Mouse (Mus musculus): ENCODE measurements around the gene Tbc1d1. TPM values are rescaled to one million over a fixed set of nuclear protein-coding genes. Genes with fewer than 3 reads are reported as not detected.

Gene Tbc1d1
- total RNA-seq, 2 experiments from 2014 or later = 29.1 to 29.9 TPM

GRCm38 (mm10) chr5:64160705-64161391, 4.7 kb downstream of the Tbc1d1 start:
- no peak for DNase-seq

- no peak for DNase-seq
Measured at GRCm38 (mm10) chr5:64161917-64162316, 5.8 kb downstream of the Tbc1d1 start.

DNA sequence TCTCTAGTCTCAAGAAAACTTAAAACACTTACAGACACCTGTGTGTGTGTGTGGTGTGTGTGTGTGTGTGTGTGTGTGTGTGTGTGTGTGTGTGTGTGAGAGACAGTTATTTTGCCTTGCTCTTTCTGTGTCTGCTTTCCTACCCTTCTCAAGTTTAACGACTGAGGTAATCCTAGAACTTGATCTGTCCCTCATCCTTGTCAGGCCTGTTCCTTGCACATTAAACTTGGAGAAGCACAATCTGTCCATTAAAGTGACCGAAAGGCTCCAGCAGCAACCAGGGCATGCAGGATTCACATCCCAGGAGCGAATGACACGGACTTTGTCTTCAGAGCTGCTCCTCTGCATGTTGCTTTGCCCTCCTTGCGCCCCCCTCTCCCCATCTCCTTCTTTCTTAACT, 6.5 kb downstream of the Tbc1d1 start:
- no peak for DNase-seq

DNA sequence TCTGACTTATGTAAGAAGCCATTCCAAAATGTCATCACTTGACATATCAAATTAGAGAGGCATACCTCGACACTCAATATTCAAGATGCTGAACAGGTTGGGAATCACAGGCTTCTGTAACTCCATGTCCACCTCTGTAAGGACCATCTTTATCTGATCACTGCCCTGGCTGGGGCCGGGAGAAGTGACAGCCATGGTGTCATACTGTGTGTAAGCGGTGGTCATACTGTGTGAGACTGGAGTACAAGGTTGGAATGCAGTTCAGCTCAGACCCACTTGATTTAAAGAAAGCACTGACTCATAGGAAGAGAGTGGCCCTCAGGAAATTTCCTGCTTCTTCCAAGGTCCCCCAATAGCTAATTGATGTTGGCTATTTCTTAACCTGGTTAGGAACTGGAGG, 8.3 kb downstream of the Tbc1d1 start:
- DNase-seq = no peak

- no peak for DNase-seq
Measured at GRCm38 (mm10) chr5:64165826-64166225, 9.7 kb downstream of the Tbc1d1 start.

DNA sequence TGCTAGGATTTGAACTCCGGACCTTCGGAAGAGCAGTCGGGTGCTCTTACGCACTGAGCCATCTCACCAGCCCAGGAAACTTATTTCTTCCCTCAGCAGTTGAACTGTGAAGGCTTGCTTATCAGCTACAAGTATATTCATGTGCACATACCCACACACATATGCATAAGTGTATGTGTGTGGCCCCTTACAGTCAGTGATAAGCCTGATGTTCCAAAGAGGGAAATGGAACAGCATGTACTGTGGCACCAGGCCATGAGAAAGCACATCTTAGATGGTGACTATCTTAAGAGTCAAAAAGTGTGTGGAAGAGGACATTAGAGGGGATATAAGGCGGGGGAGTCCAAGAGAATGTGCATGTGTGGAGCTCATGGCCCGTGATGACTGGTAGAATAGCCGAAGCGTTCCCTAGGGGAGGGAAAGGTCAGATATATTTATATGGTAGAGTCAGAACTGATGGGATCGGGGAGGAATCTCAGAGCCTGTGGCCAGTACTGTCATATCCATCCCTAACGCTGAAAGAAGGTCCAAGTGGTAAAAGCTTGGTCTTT, 13.0 kb downstream of the Tbc1d1 start:
- no peak for DNase-seq

- no peak for DNase-seq
Measured at GRCm38 (mm10) chr5:64172884-64173283, 16.8 kb downstream of the Tbc1d1 start.

GRCm38 (mm10) chr5:64173302-64173701, 17.2 kb downstream of the Tbc1d1 start:
- no peak for DNase-seq

GRCm38 (mm10) chr5:64174429-64174935, 18.4 kb downstream of the Tbc1d1 start:
- no peak for DNase-seq

DNA sequence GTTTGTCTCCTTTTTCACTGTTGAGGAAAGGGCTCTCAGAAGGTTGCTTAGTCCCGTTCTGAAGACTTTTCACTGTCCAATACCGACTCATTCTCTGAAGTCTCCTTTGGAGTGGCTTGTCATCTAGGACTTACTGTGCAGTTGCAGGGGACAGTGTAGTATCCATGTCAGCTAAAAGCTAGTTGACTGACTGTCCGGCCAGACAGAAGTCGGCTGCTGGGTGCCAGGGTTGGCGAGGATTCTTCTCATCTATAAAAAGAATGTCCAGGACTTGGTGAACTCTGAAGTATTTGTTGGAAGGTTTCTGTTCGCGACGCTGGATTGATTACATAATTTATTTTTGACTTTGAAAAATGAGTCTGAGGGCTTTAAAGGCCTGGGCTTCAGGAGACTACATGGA, 24.4 kb downstream of the Tbc1d1 start:
- no peak for DNase-seq

GRCm38 (mm10) chr5:64183712-64184111, 27.6 kb downstream of the Tbc1d1 start:
- DNase-seq = no peak

DNA sequence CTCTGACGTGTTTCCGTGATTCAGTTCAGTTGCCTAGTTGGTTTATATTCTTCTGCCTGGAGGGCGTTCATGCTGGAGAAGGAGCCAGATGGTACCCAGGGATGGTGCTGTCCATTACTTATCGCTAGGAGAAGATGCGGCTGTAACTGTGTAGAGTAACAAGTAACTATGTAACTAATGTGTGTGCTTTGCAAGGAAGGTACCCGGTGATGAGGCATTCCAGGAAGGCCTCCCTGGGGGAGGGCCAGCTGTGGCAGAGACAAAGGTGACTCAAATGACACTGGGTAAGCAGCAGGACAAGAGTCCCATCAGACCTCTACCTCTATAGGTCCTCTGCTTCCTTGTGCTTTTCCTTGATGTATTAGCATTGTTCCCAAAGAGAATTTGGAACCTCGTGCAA, 29.2 kb downstream of the Tbc1d1 start:
- no peak for DNase-seq

DNA sequence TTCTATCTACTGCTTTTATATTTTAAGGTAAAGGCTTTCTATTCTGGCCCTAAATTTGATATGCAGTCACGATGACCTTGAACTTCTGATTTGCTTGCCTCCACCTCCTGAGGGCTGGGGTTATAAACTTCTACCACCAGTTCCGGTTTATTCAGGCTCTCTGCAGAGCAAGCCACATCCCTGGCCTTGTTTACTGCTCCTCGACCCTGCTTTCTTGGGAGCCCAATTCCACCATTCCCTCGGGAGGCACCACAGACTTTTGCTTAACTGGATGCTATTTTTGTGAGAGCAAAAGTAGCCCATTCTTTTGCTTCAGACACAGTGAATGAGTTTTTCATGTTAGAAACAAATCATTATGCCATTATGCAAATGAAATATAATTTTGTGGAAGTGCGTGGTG, 30.5 kb downstream of the Tbc1d1 start:
- DNase-seq = no peak

GRCm38 (mm10) chr5:64188083-64188648, 32.1 kb downstream of the Tbc1d1 start:
- DNase-seq = no peak

DNA sequence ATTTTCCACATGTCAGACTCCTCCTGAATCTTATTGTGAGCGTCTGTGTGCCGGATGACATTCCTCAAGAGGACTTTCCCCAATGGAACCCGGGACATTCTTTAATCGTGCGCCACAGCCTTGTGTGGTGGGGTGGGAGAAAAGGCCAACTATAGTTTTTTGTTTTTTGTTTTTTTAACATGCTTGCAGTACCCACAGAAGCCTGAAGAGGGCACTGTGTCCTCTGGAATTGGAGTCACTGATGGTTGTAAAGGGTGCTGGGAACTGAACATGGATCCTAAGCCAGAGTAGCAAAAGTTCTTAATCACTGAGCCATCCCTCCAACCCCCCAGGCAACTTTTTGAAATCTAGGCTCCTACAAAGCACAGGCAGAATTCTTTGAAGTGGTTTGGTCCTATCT, 34.8 kb downstream of the Tbc1d1 start:
- no peak for DNase-seq

GRCm38 (mm10) chr5:64193353-64193752, 37.2 kb downstream of the Tbc1d1 start:
- no peak for DNase-seq

DNA sequence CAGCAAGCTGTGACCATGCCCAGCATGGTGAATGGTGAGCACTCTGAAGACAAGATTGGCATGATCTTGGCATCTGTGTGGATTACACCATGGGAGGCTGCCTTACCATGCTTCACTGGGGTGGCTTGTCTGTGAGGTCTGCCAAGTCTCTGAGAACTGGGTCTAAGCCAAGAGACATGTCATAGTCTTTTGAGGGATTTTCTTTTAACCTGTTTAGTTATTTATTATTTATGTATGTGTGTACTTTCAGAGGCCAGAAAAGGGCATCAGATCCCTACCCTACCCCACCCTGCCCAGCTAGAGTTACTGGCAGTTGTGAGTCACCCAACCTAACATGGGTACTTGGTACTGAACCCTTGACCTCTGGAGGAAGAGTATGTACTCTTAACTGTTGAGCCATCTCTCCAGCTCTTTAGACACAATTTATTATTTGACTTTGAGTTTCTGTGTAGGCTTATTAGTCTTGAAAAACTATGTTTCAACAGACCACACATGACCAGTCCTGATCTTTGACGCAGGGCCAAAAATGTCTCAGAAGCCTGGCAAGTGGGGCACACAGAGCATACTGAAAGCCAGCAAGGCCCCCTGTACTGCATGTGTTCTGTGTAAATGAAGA, 40.3 kb downstream of the Tbc1d1 start:
- no peak for DNase-seq

DNA sequence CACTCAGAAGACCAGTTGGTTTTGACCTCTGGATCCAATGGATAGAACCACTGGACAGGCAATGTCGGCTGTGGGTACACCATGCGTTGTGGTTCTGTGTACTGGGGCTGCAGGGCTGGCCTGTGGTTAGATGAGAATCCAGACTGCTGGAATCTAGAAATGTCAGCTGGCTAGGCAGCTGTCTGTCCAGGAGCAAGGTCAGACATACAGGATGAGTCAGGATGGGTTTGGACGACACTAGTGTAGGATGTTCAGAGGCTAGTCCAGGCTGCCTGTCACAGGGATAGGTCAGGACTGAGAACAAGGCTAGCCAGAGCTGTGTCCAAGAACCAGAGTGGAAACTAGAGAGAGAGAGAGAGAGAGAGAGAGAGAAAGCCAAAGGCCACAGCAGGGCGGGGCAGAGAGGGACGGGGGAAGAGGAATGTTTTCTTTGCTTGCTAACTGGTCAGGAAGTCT, 40.8 kb downstream of the Tbc1d1 start:
- DNase-seq = no peak

- no peak for DNase-seq
Measured at GRCm38 (mm10) chr5:64198624-64199023, 42.5 kb downstream of the Tbc1d1 start.

GRCm38 (mm10) chr5:64201071-64201470, 45.0 kb downstream of the Tbc1d1 start:
- DNase-seq = no peak

- DNase-seq = peak in 1 of 2 experiments; percentile 18
Measured at GRCm38 (mm10) chr5:64202306-64202705, 46.2 kb downstream of the Tbc1d1 start.

- DNase-seq = no peak
Measured at GRCm38 (mm10) chr5:64205610-64206009, 49.5 kb downstream of the Tbc1d1 start.

GRCm38 (mm10) chr5:64206431-64206830, 50.3 kb downstream of the Tbc1d1 start:
- no peak for DNase-seq

Measured in layer of hippocampus, postnatal 36 days (tissue).